Mouse (Mus musculus) central nervous system, embryonic 11.5 days (tissue): ENCODE measurements around the gene Btg1-ps2. TPM values are rescaled to one million over a fixed set of nuclear protein-coding genes. Genes with fewer than 3 reads are reported as not detected.

Experiments used
- polyA plus RNA-seq: library from polyadenylated mRNA; depleted of rRNA; stranded (reverse); fragments of >200 nt; gene quantifications from 2 replicates; pipeline ENCODE4 v1.2.3, GENCODE M21; 2012; rRNA removed

Gene Btg1-ps2
- not detected in 2 replicates for polyA plus RNA-seq

GRCm38 (mm10) chrX:38043014-38043413 lies at the start of gene Btg1-ps2:
Gene Btg1-ps2, minus strand, starts transcription at chrX:38043114.

GRCm38 (mm10) chrX:38085041-38085440 lies 42.1 kb upstream of the Btg1-ps2 start, which contains the start of gene Rhox11:
Gene Rhox11, minus strand, starts transcription at chrX:38085141.

GRCm38 (mm10) chrX:38066175-38066574 lies 23.3 kb upstream of the Btg1-ps2 start, which contains the start of gene Rhox10:
Gene Rhox10, plus strand, starts transcription at chrX:38066475.

GRCm38 (mm10) chrX:38018597-38018996 lies 24.3 kb downstream of the Btg1-ps2 start, which contains the start of gene Btg1-ps1:
Gene Btg1-ps1, minus strand, starts transcription at chrX:38018815.

Other genes starting within 250 kb of the Btg1-ps2 start
- 2.4 and 3.0 TPM in 2 replicates for gene Rhox5, start 238.3 kb downstream of the Btg1-ps2 start, polyA plus RNA-seq
- 0.06 and 0.41 TPM in 2 replicates for gene Rhox6, start 216.2 kb downstream of the Btg1-ps2 start, polyA plus RNA-seq
- gene Rhox7a, start 211.4 kb downstream of the Btg1-ps2 start, polyA plus RNA-seq: not detected in 2 replicates
- gene Rhox8, start 164.2 kb downstream of the Btg1-ps2 start, polyA plus RNA-seq: not detected in 2 replicates
- gene Rhox7b, start 145.9 kb downstream of the Btg1-ps2 start, polyA plus RNA-seq: not detected in 2 replicates
- 0.50 TPM in 1 of 2 replicates, not detected in the other for gene Rhox9, start 141.3 kb downstream of the Btg1-ps2 start, polyA plus RNA-seq
- gene Btg1-ps1, start 24.3 kb downstream of the Btg1-ps2 start, polyA plus RNA-seq: not detected in 2 replicates
- gene Rhox10, start 23.4 kb upstream of the Btg1-ps2 start, polyA plus RNA-seq: not detected in 2 replicates
- not detected in 2 replicates for gene Rhox11, start 42.0 kb upstream of the Btg1-ps2 start, polyA plus RNA-seq
- not detected in 2 replicates for gene Rhox12, start 67.8 kb upstream of the Btg1-ps2 start, polyA plus RNA-seq
- not detected in 2 replicates for gene Rhox13, start 78.1 kb upstream of the Btg1-ps2 start, polyA plus RNA-seq
- 9.2 and 18.2 TPM in 2 replicates for gene Zbtb33, start 146.7 kb upstream of the Btg1-ps2 start, polyA plus RNA-seq
- gene Tmem255a, start 209.3 kb upstream of the Btg1-ps2 start, polyA plus RNA-seq: 3.5 and 12.1 TPM in 2 replicates